Mouse (Mus musculus) urinary bladder, postnatal 14 days (tissue): ENCODE results near the gene Sgip1.
A peak's percentile ranks its signal among the peaks of the same experiment; 100 is the strongest.

ENCODE experiments used
- DNase-seq: peaks from one replicate; pipeline ENCODE4 v3.0.0; 2021; ENCODE audit warnings: low spot score

Gene Sgip1

GRCm38 (mm10) chr4:102775596-102776270 lies 34.6 kb downstream of the Sgip1 start:
- DNase-seq: no peak

DNA sequence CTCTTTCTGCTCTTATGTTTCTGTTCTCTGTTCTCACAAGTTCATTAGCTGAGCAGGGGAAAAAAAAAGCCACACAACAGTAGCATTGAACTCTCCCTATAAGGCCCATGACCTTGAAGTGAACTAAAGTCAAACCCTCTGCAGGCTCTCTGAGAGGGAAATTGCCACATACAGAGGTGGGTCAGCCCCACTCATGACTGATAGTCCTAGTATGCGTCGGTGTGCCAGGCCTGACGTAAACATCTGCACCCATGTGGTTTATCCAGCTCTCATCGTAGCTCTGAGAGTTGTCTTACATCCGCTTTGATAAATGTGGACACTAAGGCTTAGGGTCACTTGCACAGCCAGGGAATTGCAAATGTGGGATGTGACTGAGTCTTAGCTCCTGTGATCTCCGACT lies 38.8 kb downstream of the Sgip1 start:
- no peak for DNase-seq

- DNase-seq: no peak
Measured at GRCm38 (mm10) chr4:102783063-102783748, 42.1 kb downstream of the Sgip1 start.

DNA sequence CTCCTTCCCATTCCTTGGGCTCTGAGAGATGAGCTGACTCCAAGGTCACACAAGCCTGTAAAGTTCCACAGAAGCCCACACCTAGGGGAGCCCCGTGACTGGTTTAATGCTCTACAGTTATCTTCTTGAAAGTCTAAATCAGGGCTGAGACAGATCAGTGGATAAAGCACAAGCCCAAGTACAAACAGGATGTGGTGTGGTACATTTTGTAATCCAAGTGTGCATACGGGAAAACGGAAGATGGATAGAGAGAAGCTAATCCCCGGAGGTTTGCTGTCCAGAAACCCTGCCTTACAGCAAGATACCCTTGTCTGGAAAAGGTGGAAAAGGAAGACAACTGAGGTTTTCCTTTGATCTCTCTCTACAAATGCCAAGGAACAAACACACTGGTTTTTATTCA lies 44.1 kb downstream of the Sgip1 start:
- no peak for DNase-seq

DNA sequence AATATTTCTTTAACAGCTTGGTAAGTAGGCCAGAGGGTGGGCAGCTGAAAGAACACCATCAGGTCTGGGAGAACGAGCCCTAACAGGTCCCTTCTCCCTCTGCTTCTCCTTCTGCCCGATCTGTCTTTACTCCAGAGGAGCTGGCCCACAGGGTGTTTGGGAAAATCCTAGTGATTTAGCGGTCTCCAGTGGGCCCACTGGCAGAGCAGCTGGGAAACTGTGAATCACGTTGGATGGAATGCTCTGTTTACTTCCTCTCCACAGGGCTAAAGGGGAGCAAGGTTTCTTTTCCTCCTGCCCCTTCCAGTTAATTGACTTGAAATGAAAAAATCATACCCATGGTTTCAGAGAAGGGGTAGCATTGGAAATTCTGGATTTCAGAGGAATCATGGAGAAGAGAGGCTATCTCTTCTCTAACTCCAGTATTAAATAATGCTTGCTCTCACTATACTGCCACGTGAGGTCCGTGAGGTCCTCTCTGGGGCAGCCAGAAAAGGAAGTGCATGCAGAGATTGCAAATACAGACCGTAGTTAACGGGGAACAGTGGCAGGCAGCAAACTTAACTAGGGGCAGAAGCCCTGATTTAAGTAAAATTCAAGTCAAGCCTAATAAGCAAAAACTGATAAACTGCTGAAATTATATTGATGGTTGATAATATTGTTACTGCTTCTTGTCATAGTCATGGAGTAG lies 51.1 kb downstream of the Sgip1 start:
- DNase-seq: peak; percentile 16

DNA sequence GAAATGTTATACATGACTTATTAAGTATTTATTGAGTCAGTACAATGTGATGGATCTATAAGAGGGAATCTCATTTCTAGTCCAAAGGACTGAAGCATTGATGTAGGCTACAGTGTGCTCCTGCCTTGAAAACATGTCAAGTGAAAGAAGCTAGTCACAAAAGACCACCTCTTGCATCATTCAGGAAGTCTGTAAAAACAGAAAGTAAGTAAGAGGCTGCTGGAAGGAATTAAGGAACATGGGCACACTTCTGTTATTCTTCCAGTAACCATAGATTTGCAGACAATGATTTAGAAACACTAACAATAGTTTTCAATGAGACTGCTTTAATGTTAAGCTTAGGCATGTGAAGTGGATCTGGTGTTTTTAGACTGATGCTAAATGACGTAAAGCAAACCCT lies 60.4 kb downstream of the Sgip1 start:
- DNase-seq: no peak

DNA sequence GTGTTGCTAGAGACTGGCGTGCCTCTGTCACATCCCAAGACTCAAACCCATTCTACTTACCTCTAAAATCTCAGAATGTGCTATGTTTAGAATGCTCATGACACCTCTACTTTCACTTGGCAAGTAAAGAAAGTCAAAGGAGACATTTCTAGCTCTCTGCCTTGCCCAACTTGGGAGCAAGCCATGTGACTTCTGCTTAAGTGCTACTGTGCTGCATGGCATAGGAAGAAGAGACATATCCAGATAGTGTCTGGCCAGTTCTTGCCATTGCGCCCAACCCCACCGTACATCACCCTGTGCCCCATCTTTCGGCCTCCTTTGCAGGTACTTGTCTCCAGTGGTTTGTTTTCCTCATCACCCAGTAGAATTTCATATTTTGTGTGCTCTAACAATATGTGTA lies 60.8 kb downstream of the Sgip1 start:
- DNase-seq: no peak

GRCm38 (mm10) chr4:102804611-102805010 lies 63.5 kb downstream of the Sgip1 start:
- DNase-seq: no peak

DNA sequence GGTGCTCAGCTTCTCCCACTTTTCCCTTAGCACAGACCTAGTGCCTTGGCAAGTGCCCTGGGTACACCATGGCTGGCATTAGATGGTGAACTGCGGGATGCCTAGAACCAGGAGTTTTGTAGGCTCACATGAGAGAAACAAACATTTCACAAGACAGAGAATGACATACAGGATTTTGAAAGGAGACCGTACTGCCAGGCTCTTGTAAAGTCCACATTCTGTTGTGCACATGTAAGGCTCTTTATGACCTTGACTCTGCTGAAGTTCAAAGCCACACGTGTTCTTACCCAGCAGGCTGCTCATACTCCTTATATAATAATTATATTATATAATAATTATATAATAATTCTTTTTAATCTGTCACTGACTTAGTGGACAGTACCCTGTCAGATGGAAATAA lies 65.9 kb downstream of the Sgip1 start:
- DNase-seq: no peak

DNA sequence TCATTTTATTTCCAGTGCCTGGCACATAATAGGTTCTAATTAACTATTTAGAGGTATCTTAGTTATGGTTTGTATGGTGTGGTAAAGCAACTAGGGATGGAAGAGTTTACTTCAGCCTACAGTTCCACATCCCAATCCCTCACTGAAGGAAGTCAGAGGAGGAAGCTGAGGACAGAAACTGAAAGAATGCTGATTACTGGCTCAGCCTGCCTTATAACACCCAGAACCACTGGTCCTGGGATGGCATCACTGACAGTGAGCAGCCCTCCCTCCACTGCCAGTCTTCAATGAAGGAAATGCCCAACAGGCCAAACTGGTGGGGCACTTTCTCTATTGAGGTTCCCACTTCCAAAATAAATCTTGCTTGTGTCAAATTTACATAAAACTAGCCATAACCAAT lies 67.2 kb downstream of the Sgip1 start:
- no peak for DNase-seq

DNA sequence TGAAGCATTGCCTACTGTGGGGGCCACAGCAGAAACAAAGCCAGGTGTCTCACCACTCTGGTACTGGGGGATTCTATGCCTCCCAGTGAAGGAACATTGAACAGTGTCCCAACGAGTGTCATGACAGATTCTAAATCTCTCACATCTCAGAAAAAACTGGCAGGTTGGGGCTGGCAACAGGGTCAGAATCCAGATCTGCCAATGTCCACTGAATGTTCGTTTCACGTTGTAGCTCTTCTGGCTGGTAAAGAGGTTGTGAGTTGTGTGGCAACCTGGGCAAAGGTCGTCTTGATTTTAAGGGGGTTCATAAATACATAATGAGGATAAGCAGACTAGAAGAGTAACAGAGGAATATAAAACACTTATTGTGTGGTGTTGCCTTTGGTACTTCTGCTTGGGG lies 68.2 kb downstream of the Sgip1 start:
- no peak for DNase-seq

DNA sequence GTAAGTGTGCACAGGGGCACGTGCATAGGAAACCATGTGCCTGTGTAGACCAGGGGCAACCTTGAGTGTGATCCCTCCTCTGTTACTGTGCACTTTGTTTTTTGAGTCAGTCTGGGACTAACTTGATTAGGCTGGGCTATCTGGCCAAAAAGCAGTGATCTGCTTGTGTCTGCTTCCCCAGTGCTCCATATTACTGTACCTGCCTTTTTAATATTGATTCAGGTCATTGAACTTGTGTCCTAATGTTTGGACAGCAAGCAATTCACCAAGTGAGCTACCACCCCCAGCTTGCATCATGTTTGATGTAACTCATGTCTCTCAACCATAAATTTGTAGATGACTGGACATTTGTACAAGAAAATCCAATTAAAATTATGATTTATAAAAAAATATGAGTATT lies 69.2 kb downstream of the Sgip1 start:
- DNase-seq: no peak

DNA sequence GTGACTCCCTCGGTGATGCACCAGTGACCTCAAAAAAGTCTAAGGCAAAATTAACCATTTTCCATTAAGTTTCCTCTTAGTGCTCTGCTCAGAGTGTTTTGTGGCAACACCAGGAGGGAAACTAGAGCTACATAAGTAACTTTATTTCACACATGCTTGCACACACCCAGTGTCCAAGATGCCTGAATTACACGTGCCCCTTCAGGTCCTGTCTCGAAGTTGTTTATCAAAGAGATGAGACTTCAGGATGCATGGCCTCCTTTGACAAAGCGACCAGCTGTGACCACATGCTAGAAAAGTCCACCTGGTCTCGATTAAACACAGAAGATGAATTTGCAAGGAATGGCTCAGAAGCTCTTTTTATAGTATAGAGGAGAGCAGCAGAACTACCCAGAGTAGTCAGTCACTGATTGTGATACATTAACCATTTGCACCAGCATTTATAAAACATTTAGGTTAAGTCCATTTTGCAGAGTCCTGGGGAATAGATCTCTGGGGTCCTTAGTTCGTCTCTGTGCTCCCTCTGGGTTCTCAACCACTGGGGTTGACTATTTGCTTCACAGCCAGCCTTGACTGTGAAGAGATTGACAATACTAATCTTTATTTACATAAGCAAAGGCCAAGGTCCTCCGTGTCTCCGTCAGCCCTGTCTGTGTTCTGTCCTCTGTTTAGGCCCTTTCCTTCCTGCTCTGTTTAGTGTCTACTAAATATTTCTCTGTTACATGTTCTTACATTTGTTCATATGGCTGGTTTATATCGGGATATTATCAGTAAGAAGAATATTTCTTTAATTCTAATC lies 70.1 kb downstream of the Sgip1 start:
- no peak for DNase-seq

DNA sequence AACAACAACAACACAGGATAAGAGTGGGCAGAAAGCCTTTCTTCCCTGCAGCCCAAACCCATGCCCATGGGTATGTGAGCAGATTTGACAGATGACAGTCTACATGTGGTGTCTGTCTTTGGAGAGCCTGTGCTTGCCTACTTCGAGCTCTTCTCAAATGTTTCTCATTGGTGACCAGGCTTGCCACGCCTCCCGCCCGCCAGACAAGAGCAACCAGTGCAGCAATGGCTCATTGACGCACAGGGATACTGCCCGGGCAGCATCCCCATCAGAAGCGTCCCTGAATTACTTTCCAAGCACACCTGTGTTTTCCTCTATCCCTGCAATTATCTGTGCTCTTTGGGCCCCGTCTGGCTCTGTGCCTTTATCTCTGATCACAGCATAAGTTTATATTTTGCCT lies 72.2 kb downstream of the Sgip1 start:
- no peak for DNase-seq

GRCm38 (mm10) chr4:102821786-102822185 lies 80.7 kb downstream of the Sgip1 start:
- no peak for DNase-seq

DNA sequence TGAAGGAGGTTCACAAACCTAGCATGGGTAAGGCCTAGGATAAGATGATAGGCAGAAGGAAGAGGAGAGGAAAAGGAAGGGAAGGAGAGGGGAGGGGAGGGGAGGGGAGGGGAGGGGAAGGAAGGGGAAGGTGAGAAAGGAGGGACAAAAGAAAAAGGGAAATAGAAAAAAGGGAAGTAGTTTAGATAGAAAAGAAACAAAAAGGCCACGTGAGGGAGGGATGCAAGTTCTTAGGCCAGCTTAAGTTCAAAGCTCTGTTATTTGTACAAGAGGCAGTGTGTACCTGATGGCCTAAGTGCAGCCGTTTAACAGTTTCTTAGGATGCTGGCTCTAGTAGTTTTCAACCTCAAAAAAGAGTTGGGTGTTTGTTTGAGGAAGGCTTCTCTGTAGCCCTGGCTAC lies 83.4 kb downstream of the Sgip1 start:
- no peak for DNase-seq

GRCm38 (mm10) chr4:102826159-102826558 lies 85.1 kb downstream of the Sgip1 start:
- no peak for DNase-seq

DNA sequence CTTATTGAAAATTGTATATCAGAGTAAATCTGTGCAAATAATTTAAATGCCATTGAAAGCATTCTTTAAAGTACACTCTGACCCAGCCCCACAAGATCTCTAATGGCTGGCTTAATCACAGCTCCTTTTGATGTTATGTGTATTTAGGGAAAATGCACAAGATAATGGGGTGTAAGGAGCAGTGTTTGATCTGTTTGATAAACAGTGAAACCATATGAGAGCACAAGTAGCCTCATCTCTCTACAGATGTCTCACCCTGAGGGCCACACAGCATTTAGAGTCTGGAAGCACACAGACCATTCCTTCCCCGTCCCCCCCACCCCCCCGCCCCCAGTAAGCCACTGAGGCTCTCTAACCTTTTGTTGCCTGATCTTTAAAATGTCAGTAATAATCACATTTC lies 87.4 kb downstream of the Sgip1 start:
- DNase-seq: no peak

DNA sequence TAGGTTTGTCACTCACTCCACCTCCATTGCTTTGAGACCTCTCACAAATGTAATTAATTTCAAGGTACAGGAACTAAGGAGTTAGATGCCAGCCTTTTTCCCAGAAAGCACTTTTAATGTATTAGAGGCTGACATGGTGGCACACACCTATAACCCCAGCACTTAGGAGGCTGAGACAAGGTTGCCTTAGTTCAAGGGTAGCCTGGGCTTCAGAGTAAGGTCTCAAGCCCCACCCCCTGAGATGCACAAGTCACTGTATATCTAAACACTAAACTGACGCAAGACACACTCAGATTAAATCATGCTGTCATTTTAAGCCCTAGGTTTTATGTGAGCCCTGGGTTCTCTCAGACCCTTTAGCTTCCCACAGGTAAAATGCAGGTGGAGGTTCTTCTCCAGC lies 92.1 kb downstream of the Sgip1 start:
- DNase-seq: no peak

- no peak for DNase-seq
Measured at GRCm38 (mm10) chr4:102833726-102834125, 92.6 kb downstream of the Sgip1 start.

GRCm38 (mm10) chr4:102834710-102835109 lies 93.6 kb downstream of the Sgip1 start:
- DNase-seq: no peak

DNA sequence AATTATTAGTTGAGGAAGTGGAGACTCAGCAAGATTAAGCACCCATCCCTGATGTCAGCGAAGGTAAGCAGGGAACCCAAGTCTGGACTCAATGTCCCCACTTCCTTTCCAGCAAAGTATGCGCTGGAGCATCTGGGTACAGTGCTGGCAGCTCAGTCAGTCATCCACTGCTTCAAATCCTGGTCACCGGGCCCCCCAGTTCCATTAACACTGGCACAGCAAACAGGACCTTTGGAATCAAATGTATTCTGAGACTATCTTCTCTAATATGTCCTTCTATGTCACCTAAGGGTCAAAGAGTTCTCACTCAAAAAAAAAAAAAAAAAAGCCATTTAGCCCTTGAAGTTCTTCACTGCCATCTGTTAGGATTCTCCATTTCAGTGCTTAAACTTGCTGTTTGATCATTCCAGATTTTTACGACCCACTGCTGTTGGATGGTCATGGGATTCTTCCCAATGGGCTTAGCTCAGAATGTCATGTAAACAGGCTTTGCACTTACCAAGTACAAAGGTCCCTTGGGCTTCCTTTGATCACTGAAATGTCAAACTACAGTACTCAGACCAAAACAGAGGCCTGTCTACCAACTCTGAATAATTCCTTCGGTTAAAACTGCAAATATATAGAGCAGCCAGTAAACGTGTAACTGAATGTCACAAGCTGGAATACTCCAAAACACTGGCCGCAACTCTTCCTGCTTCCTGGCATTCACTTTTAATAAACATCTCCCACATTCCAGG lies 99.1 kb downstream of the Sgip1 start:
- no peak for DNase-seq
